Mouse (Mus musculus) induced T-regulatory cell, adult 2 months (primary cell): ENCODE results near the gene Stx6.

ENCODE experiments used
- DNase-seq: peaks from one replicate; pipeline ENCODE4 v3.0.0-alpha.2; 2012; ENCODE audit warnings: low read depth

Stx6 gene

GRCm38 (mm10) chr1:155158141-155158969 lies at the start of gene Stx6:
TSS of gene Stx6 (plus strand) at chr1:155158715.
- peak; percentile 99 for DNase-seq

- DNase-seq: no peak
Observed at GRCm38 (mm10) chr1:155109387-155110350, 48.8 kb upstream of the Stx6 start.

DNA sequence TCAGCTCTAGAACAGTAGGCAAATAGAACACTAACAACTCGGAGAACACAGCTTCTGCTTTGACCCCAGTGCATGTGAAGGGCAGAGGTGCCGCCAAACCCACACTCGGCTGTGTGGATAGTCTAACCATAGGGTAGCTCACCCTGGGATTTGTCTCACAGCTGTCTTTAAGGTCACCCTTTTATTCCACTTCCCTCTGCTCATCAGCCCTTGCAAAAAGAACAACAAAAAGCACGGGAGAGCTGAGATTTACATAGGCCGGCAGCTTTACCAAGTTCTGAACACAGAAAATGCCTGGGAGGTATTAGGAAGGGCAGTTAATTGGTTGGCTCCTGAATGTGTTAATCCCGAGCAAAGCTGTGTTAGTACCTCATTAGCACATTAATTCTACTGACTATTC lies 47.0 kb upstream of the Stx6 start:
- DNase-seq: no peak

- no peak for DNase-seq
Observed at GRCm38 (mm10) chr1:155112118-155112517, 46.4 kb upstream of the Stx6 start.

DNA sequence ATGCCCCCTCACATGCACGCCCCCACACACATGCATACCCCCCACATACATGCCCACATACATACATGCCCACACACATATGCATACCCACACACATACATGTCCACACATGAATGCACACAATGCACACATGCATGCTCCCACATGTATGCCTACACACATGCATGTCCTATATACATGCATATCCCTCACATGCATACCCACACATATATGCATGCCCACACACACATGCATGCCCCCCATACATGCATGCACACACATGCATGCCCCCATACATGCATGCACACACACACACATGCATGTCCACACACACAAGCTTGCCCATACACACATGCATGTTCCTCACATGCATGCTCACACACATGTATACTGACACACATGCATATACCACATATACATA lies 45.6 kb upstream of the Stx6 start:
- DNase-seq: no peak

DNA sequence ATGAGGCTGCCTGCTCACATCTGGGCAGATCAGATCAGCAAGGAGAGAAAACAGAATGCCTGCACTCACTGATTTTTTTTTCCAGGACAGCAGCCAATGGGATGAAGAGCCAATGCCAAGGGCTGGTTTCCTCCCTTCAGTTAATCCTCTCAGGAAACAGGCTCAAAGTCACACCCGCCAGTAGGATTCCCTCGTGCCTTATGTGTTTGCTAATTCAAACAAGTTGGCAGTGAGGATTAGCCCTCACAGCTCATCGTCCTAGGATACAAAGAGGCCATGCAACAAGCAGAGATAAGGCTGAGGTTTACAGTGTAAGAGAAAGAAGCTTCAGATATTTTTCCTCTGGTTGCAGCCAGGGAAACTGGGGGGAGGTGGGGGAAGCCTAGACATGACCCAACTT lies 44.6 kb upstream of the Stx6 start:
- no peak for DNase-seq

DNA sequence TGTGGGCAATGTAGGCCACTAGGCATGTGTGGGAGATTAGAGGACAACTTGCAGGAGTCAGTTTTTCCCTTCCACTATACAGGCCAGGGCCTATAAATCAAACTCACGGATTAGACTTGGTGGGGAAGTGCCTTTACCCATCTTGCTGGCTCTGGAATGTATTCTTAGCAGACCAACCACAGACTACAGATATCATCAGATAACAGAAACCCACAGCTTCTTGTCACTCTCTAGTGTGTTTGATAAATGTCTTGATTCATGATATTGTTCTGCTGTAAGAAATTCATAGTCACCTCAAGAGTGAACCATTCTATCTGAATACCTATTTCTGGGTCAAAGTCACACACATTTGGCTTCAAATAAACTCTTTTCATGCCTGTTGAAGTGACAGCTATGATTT lies 38.8 kb upstream of the Stx6 start:
- no peak for DNase-seq

DNA sequence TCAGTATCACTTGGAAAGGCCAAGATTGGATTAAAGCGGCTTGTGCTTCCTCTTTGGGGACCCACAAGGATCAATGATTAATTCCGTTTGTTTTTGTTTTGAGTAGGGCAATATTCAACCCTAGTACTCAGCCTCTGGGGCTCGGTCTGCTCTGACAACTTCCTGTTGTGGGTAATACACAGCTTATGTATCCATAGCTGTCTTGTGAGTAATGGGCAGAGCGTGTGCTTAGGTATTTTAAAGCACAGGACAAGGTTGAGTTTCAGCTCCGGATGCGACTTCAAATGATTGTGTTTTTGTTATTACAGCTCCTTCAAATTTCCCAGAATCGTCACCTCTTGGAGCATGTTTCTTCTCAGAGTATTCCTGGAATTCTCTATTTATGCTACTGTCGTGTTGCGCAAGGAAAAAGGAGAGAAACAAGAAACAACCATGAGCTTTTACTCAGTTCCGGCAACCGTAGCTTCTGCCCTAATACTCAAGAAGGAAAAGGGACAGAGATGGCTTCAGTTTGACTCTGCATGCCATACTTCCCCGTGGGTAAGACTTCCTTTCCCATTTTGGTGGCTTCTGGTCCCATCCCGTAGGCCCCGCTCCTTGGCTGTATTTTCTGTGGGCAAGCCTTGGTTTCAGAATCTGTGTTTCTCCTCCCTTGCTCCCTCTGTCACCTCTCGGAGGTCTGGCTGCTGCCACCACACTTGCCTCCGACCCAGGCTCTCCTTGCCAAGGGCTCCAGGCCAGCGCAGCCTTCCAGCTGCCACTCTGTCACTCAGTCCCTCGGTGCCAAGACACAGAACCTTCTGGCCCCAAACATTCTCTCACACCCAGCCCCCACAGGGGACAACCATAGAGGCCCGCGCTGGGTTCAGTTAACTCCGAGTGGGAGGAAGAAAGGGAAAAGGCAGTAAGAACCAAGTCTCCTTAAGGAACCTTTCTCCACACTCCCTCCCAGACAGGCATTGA lies 36.3 kb upstream of the Stx6 start:
- DNase-seq: peak; percentile 43

DNA sequence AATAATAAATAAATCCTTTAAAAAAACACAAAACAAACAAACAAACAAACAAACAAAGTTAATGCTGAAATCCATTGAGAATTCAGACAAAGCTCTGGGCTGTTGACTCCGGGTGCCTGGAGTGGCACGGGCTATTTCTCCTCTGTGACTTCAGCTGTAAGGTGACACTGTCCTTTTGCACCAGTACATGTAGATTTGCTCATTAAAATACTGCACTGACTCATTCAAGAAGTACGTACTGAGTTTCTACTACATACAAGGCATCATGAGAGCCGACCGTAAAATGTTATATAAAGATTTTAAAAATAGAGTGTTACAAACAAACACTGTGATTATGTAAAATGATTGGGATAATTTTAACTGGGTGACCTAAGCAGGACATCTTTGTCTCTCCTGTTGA lies 34.1 kb upstream of the Stx6 start:
- DNase-seq: no peak

DNA sequence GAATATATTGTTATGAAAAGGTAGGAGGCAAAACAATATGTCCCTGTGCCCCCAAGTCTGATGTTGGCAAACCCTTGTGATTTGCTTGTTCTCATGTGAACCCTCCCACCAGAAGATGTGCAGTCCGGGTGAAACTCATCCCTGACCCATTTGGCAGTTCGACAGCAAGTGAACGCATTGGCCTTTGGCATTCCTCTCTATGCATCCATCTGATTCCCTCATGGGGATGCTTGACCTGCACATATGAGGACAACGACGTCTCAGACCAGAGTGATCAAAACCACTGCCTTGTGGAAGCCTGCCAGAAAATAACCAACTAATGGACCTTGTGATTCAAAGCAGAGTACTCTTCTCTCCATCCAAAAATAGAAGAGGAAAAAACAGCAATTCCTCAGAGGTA lies 31.8 kb upstream of the Stx6 start:
- no peak for DNase-seq

DNA sequence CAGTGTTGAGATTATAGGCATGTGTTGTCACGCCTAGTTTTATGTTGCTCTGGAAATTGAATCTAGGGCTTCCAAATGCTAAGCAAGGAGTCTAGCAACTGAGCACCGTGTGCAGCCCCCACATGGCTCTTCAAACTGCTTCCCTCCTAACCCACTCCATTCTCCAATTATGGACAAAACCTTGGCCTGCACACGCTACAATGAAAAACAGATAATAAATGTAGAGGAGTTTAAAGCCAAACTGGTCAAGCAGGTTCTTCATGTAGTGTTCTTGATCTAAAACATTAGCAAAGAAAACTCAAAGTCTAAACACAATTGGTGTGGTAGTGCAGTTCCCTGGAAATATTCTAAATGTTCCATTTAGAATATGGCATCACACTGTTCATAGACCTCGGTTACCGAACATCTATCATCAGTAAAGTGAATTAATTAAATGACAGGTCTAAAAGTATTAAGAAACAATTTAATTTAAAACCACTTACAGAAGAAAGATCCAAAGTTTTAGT lies 31.0 kb upstream of the Stx6 start:
- DNase-seq: no peak

DNA sequence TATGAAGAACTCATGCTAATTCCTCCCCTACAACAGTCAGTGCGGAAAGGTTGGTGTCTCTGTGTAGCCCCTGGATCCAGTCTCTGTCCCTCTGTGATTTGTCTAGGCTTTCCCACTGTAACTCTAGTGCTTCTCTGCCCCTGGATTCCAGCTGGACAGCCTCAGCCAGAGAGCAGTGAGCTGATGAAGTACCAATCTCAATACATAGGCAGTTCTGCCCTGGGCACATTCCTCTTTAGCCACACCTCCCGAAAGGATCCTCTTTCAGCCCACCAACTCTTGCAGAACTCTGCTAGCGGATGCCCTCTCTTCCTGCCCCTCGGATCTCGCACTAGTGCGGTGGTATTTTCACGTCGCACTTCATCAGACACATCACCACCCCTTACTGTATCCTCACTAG lies 23.6 kb upstream of the Stx6 start:
- DNase-seq: no peak

GRCm38 (mm10) chr1:155138795-155139194 lies 19.7 kb upstream of the Stx6 start:
- DNase-seq: peak; percentile 57

- DNase-seq: peak; percentile 95
Observed at GRCm38 (mm10) chr1:155140076-155140475, 18.4 kb upstream of the Stx6 start.

DNA sequence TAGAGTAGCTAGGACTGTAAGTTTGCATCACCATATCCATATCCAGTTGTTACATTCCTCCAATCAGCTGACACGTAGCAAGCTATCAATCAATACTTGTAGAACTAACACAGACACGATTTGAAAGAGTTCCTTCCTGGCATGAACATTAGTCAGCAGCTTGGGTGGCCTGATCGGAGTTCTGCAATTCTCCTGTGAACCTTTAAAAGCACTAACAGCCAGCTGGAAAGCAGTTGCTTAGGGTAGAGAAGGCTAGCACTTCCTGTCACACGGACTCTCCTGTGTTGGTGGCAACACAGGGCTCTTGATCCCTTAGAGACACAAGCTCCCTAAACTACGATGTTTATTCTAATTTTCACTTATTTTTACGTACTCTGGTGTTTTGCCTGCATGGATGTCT lies 12.9 kb upstream of the Stx6 start:
- peak; percentile 72 for DNase-seq

- peak; percentile 92 for DNase-seq
Observed at GRCm38 (mm10) chr1:155146572-155146980, 11.9 kb upstream of the Stx6 start, which contains the start of gene Mr1. TSS of gene Mr1 (minus strand) at chr1:155146814.

DNA sequence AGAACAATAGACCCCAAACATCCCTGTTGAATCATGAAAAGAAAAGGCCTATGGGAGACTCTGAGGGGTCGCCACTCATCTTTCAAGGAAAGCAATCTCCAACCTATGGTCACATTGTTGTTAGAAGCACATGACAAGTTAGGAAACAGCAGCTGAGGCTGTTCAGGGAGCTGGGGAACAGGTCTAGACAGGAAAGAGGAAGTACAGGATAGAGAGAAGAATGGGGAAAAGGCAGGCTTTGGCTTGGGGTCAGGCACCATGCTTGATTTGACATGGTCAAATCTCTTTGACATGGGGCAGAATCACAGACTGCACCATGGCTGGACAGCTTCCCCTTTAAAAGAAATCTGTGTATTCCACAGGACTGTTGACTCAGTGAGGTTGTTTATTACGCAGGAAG lies 11.3 kb upstream of the Stx6 start:
- DNase-seq: no peak

- DNase-seq: no peak
Observed at GRCm38 (mm10) chr1:155149403-155149802, 9.1 kb upstream of the Stx6 start.

GRCm38 (mm10) chr1:155150821-155151220 lies 7.7 kb upstream of the Stx6 start:
- no peak for DNase-seq

DNA sequence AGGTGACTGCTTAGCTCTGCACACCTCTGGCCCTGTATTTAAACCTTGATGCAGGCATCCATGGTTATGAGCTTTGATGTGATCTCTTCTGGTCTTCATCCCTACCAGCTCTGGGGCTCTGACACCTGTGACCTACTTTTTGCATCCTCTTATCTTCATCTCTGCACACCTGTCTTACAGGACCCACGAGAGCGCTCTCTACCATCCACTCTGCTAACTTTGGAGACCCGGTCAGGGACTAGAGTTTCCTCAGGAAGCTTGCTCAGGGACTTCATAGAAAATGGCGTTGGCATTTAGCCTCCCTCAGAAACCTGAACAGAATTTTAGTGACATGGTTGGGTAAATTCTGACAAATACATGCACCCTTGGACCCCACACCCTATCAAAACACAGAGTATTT lies 4.6 kb upstream of the Stx6 start:
- no peak for DNase-seq

DNA sequence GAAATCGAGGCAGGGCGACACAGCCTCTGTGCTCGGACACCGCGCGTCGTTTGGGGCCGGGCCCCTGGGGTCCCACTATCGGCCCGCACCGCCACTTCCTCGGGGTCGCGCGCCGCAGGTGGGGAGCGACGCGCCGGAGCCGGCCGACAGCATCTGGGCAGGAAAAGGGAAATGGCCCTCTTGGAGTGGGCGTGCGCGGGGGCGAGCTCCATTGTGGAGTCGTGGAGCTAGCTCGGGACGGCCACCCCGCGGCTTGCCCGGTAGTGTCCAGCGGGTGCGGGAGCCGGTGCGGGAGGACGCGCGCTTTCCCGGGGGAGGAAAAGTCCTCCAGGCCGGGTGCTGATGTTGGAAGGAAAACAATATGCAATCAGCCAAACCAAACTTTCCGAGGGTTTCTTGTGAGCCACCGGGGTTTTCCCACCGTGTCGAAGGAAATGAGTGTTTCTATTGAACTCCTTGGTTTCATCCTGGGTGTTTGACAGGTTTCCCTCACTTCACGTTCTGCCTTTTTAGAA lies 512 bp downstream of the Stx6 start:
- DNase-seq: peak; percentile 88
